Comparison of ENCODE assay signal across 8 mouse cellular contexts in the genomic region with DNA sequence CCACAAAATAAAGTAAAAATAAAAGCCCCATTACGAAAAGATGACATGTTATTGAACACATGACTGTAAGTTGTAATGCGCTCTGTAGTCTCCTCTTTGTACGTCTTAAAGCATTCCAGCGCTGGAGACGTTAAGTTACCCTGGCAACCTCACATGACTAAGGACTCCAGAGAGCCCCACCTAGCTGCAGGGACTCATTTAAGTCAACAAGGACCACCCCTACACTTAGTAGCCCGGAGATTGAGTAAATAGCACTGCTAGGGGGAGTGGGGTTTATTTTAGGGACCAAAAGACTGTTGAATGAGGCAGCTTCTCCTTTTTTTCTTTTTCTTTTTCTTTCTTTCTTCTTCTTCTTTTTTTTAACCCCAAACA.
DNase-seq lines count a peak whose midpoint lies in the region; ATAC-seq and TF ChIP-seq lines count a peak whose summit lies in the region.

No protein-coding gene starts in this region.

- TF ChIP-seq POLR2A in embryonic fibroblast, embryonic 13.5 days (IDR thresholded peaks at IDR 0.05; ENCODE audit: low read depth, low read length): no peak

- no peak overlapping the region for H3K9ac ChIP-seq in hindbrain, embryonic 15.5 days

- ATAC-seq in hindbrain, embryonic 15.5 days (ENCODE audit: low FRiP score, low read depth): no peak
- ATAC-seq in megakaryocyte-erythroid progenitor cell, adult 5-6 weeks (replicated peaks; ENCODE audit: low FRiP score, low TSS enrichment, poor library complexity, severe bottlenecking): peak; percentile 78

- peak overlapping the region; percentile 45 for H3K4me2 ChIP-seq in hindbrain, embryonic 15.5 days

- no peaks in the 10 kb centered on the region for H3K9me3 ChIP-seq in hindbrain, embryonic 15.5 days

- peaks cover 13% of the 10 kb centered on the region; the same call in 1 of the 2 replicates for H3K4me1 ChIP-seq in embryonic fibroblast, embryonic 13.5 days (ENCODE audit: control insufficient read depth, insufficient read depth, low read length)
- peaks cover 43% of the 10 kb centered on the region for H3K4me1 ChIP-seq in hindbrain, embryonic 15.5 days (replicated peaks)

- TF ChIP-seq CTCF in embryonic fibroblast, embryonic 13.5 days (IDR thresholded peaks at IDR 0.05; ENCODE audit: borderline replicate concordance, insufficient read depth, low read length): no peak

- no peaks in the 10 kb centered on the region for H3K27me3 ChIP-seq in hindbrain, embryonic 15.5 days

- peak; percentile 19 for DNase-seq in urinary bladder, postnatal 14 days (ENCODE audit: low spot score)
- no peak for DNase-seq in urinary bladder, postnatal 25 days (ENCODE audit: low spot score)
- DNase-seq in yolk sac, embryonic 10.5 days (ENCODE audit: low spot score): peak; percentile 31
- no peak for DNase-seq in layer of hippocampus, adult 9-10 months (ENCODE audit: low spot score)
- no peak for DNase-seq in c-Kit-positive CD71-positive TER-119-positive erythroid progenitor cells, embryonic 14.5 days (ENCODE audit: low spot score)

- H3K27ac ChIP-seq in embryonic fibroblast, embryonic 13.5 days (ENCODE audit: insufficient read depth, low read length): peak overlapping the region; percentile 98
- peak overlapping the region; percentile 65 for H3K27ac ChIP-seq in hindbrain, embryonic 15.5 days (replicated peaks)

- no peaks in the 10 kb centered on the region for H3K36me3 ChIP-seq in hindbrain, embryonic 15.5 days

- 2% methylated on average over 6 of the region's 6 CpGs for WGBS in hindbrain, embryonic 15.5 days

- H3K4me3 ChIP-seq in embryonic fibroblast, embryonic 13.5 days (ENCODE audit: insufficient read depth, low read length): peak overlapping the region; percentile 7; the same call in 1 of the 2 replicates
- peak overlapping the region; percentile 3; the same call in 1 of the 2 replicates for H3K4me3 ChIP-seq in hindbrain, embryonic 15.5 days

Comparison
In these comparisons a context has a peak if more than half of its experiments do, and no peak if none do; other contexts are left out.
1. DNase-seq: peak in urinary bladder, postnatal 14 days (single experiment) and yolk sac, embryonic 10.5 days (single experiment); none in urinary bladder, postnatal 25 days (single experiment), layer of hippocampus, adult 9-10 months (single experiment) and c-Kit-positive CD71-positive TER-119-positive erythroid progenitor cells, embryonic 14.5 days (single experiment).